Mouse (Mus musculus): ENCODE results near the gene Tex29. TPM values are rescaled to one million over a fixed set of nuclear protein-coding genes. Genes with fewer than 3 reads are reported as not detected.

Tex29 gene
- polyA plus RNA-seq (2016; fragmentation: Nextera tagmentation; extraction: Ambion mirVana), result not detected in 2 replicates

DNA sequence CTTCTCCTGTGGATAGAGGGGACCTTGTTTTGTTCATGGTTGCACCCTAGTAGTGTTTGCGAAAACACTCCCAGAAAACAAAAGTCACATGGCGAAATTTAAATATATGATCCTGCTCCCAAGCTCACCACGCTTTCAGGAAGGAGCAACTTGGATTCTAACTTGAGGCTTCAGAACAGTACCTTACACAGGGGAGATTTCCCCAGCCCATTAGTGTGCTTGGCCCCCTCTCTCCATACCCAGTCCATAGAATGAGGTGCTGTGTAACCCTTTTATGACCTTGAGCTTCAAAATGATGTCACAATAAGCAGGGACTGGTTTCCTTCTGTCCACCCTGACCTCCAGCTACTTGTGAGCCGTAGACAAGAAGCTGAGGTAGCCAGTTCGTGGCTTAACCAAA is at the start of gene Tex29:
TSS of gene Tex29 (plus strand) at position 301 of the 400 bp plus-strand sequence.
- Histone ChIP-seq H3K27me3 (ENCODE audit: poor library complexity, severe bottlenecking) (no peaks in the 10 kb centered on the region), H3K4me3 (no peak within 1 kb of the TSS), H3K27ac (no peak within 1 kb of the TSS), H3K9me3 (no peaks in the 10 kb centered on the region), H3K36me3 (replicated peaks) (peaks cover 14% of the 10 kb centered on the region), H3K4me1 (peaks cover 9% of the 10 kb centered on the region)
- no peak for DNase-seq (ENCODE audit: extremely low spot score, low spot score)
- 88% methylated on average over 5 of the region's 5 CpGs for WGBS

DNA sequence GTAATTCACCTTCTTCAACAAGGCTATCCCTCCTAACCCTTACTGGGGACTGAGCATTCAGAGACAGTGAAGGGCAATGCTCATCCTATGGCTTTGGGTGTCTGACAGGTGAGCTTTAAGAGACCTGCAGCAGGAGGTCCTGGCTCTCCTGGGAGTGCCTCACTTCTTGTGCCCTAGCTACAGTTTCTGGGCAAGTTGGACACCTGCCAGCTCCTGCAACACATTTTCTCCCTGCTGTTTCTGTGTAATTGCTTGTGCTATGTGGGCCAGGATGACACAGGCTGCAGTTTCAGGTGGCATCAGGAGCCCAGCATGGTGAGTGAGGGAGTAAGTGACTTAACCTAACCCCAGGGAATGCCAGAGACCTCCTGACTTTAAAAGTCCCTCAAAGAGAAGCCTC is 45.3 kb upstream of the Tex29 start:
- peaks cover 81% of the 10 kb centered on the region for H3K36me3 ChIP-seq (replicated peaks)
- no peaks in the 10 kb centered on the region for H3K4me1 ChIP-seq
- H3K9me3 ChIP-seq, result no peaks in the 10 kb centered on the region
- DNase-seq (ENCODE audit: extremely low spot score, low spot score), result no peak
- H3K4me3 ChIP-seq, result no peak overlapping the region
- H3K27ac ChIP-seq, result no peak overlapping the region
- H3K27me3 ChIP-seq (ENCODE audit: poor library complexity, severe bottlenecking), result no peaks in the 10 kb centered on the region

DNA sequence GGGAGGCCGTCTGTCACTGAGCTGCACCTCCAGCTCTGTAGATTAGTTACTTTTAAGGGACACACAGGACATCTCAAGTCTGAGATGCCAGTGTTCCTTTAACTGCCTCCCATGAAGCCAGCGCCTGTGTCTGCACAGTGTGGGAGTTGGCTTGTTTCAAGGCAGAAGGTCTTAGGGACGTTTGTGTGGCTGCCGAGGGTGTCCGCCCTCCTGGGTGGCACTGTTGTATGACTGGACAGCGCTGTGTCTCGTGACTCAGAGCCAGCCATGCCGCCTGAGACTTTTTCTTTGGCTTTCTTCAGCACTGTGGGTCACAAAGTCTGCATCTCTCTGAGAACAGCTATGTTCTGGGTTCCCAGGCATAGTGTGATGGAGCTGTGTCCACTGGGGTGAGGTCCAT is 43.1 kb upstream of the Tex29 start:
- no peaks in the 10 kb centered on the region for H3K4me1 ChIP-seq
- H3K36me3 ChIP-seq (replicated peaks), result peaks cover 78% of the 10 kb centered on the region
- 89% methylated on average over 8 of the region's 8 CpGs for WGBS
- no peak for DNase-seq (ENCODE audit: extremely low spot score, low spot score)
- no peaks in the 10 kb centered on the region for H3K27me3 ChIP-seq (ENCODE audit: poor library complexity, severe bottlenecking)
- no peak overlapping the region for H3K27ac ChIP-seq
- H3K4me3 ChIP-seq, result no peak overlapping the region
- H3K9me3 ChIP-seq, result no peaks in the 10 kb centered on the region

DNA sequence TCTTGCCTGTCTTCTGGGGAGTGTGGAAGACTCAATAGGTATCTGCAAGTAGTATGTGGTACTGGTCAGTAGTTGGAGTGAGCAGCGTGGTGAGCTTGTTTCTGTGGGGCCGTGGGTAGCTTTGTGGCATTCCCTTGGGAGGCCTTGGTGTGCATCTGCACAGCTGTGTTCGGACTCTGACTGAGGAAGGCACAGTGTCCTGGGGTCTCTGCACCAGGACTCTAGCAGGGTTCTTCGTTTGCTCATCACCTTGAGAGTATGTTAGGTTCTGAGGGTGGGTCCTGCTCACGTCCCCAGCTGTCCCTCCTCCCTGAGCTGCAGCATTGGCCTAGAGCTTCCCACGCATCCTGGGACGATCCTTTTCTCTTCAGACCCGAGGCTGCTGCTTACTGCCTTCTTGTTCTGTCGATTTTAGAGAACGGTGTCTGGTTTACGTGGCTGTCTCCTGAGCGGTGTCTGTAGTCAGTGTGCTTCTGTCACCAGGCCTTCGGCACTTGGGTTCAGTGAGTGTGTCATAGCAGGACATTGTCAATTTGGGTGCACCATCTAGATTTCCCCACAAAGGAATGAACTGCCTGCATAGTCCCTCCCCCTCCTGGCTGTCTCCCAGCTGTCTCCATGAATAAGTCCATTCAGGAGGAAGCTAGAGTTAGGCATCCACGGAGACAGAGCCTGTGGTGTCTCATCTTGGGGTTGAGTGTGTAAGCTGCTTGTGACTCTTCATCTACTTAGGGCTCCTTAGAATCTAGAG is 42.4 kb upstream of the Tex29 start:
- WGBS, result 86% methylated on average over 14 of the region's 14 CpGs

DNA sequence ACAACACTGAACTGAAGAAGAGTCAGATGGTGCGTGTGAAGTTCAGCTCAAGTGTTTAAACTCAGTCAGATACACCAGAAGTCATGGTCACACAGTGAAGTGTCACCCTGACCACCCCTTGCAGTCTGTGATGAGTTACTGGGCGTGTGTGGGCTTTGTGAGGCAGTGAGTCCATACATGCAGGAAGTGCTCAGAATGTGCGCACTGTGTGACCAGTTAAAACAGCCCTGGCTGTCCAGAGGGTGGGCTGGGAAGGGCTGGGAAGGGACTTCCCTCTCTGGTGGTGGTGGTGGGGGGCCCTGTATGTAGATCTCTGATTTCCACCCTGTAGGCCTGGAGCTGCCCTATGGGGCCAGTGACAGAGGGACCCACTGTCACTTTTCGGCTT is 41.8 kb upstream of the Tex29 start:
- peaks cover 78% of the 10 kb centered on the region for H3K36me3 ChIP-seq (replicated peaks)
- no peak overlapping the region for H3K27ac ChIP-seq
- H3K9me3 ChIP-seq, result no peaks in the 10 kb centered on the region
- WGBS, result 94% methylated on average over 4 of the region's 4 CpGs
- no peak overlapping the region for H3K4me3 ChIP-seq
- no peak for DNase-seq (ENCODE audit: extremely low spot score, low spot score)
- H3K27me3 ChIP-seq (ENCODE audit: poor library complexity, severe bottlenecking), result no peaks in the 10 kb centered on the region
- H3K4me1 ChIP-seq, result no peaks in the 10 kb centered on the region

More for the DNA sequence above, 42.4 kb upstream of the Tex29 start:
- Histone ChIP-seq H3K27me3 (ENCODE audit: poor library complexity, severe bottlenecking) (no peaks in the 10 kb centered on the region), H3K4me3 (no peak overlapping the region), H3K36me3 (replicated peaks) (peaks cover 78% of the 10 kb centered on the region), H3K4me1 (no peaks in the 10 kb centered on the region), H3K9me3 (no peaks in the 10 kb centered on the region), H3K27ac (no peak overlapping the region)
- DNase-seq (ENCODE audit: extremely low spot score, low spot score), result no peak

DNA sequence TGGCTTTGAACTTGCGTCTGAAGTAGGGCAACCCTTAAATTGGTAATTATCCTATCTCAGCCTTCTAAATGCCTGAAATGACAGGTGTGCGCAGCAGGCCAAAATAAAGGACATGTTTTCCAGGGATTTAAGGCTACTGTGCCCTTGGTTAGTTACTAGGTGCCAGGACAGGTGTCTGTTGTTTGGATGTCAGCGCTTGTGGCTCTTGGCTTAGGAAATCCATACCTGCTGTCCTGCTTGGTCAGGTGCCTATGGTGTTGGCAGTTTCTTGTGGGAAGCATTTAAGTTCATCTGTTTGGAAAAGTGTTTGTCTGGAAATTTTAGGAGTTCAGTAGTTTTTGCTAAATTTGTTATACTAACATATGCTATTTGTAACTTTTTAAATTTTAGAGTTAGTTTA is 41.2 kb upstream of the Tex29 start:
- H3K27ac ChIP-seq, result no peak overlapping the region
- WGBS, result 89% methylated on average over 3 of the region's 3 CpGs
- no peaks in the 10 kb centered on the region for H3K27me3 ChIP-seq (ENCODE audit: poor library complexity, severe bottlenecking)
- no peak for DNase-seq (ENCODE audit: extremely low spot score, low spot score)
- H3K4me1 ChIP-seq, result no peaks in the 10 kb centered on the region
- H3K4me3 ChIP-seq, result no peak overlapping the region
- no peaks in the 10 kb centered on the region for H3K9me3 ChIP-seq
- peaks cover 84% of the 10 kb centered on the region for H3K36me3 ChIP-seq (replicated peaks)

DNA sequence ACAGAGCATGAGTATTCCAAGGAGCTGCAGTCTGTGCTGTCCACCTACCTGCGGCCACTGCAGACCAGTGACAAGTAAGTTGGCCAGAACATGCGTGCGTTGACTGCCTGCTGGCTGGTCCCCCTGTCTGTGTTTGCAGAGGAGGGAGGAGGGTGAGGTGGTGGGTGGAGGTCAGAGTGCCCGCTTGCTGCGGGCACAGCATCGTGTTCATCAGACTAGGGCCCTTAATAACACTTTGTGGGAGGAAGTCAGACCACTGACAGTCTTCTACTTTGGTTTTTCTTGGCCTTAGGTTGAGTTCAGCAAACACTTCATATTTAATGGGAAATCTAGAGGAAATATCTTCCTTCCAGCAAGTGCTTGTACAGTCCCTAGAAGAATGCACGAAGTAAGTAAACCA is 39.8 kb upstream of the Tex29 start:
- DNase-seq (ENCODE audit: extremely low spot score, low spot score), result no peak
- Histone ChIP-seq H3K27ac (no peak overlapping the region), H3K27me3 (ENCODE audit: poor library complexity, severe bottlenecking) (no peaks in the 10 kb centered on the region), H3K4me3 (no peak overlapping the region), H3K36me3 (replicated peaks) (peaks cover 91% of the 10 kb centered on the region), H3K4me1 (no peaks in the 10 kb centered on the region), H3K9me3 (no peaks in the 10 kb centered on the region)
- 96% methylated on average over 7 of the region's 7 CpGs for WGBS

DNA sequence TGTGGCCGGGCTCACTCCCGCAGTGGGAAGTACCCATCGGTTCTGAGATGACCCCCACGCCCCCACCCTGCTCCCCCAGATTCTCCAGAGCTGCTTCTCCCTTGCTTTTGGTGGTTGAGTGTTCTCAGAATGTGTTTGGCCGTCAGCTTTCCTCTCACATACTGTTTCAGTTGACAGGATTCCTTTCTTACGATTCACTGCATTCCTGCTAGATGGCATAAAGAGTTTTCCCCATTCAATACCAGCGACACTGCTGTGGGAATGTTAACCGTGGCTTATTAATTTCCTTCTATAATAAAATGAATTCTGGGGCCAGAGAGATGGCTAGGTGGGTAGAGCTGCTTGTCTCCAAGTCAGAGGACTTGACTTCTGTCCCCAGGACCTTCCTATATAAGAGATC is 38.7 kb upstream of the Tex29 start:
- WGBS, result 84% methylated on average over 8 of the region's 8 CpGs
- no peaks in the 10 kb centered on the region for H3K27me3 ChIP-seq (ENCODE audit: poor library complexity, severe bottlenecking)
- DNase-seq (ENCODE audit: extremely low spot score, low spot score), result no peak
- peaks cover 92% of the 10 kb centered on the region for H3K36me3 ChIP-seq (replicated peaks)
- H3K4me3 ChIP-seq, result no peak overlapping the region
- H3K9me3 ChIP-seq, result no peaks in the 10 kb centered on the region
- no peak overlapping the region for H3K27ac ChIP-seq
- H3K4me1 ChIP-seq, result no peaks in the 10 kb centered on the region

DNA sequence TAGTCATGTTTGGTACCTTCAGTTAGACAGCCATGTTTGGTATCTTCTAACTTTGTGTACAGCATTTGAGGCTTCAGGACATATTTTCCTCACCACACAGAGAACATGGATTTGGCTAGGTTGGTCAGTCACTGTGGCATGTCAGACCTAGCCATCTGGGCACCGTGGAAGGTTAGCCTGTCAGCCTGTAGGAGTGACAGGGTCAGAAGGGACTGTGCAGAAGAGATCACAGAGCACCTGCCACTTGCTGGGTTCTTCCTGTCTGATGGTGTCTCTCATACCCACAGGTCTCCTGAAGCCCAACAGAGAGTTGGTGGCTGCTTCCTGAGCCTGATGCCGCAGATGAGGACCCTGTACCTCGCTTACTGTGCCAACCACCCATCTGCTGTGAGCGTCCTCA is 35.4 kb upstream of the Tex29 start:
- 94% methylated on average over 4 of the region's 4 CpGs for WGBS
- Histone ChIP-seq H3K4me3 (no peak overlapping the region), H3K27ac (no peak overlapping the region), H3K27me3 (ENCODE audit: poor library complexity, severe bottlenecking) (no peaks in the 10 kb centered on the region), H3K4me1 (no peaks in the 10 kb centered on the region), H3K9me3 (no peaks in the 10 kb centered on the region), H3K36me3 (replicated peaks) (peaks cover 97% of the 10 kb centered on the region)
- no peak for DNase-seq (ENCODE audit: extremely low spot score, low spot score)

DNA sequence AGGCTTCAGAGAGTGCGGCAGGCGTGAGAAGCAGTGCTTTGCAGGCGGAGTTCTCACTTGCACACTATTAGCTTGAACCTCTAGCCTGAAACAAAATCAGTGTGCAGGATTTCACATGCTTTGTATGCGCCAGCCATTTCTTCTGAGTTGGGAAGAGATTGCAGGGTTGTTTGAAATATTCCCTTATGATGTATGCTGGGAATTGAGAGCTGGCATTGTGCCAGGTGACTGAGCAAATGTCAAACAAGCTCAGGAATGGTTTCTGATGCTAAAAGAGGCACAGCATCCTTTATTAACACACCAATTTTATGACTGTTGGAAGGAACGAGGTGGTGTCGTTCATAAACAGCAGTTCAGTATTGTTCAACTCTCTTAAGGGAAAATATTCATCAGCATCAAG is 34.0 kb upstream of the Tex29 start:
- DNase-seq (ENCODE audit: extremely low spot score, low spot score), result no peak
- Histone ChIP-seq H3K9me3 (no peaks in the 10 kb centered on the region), H3K4me1 (no peaks in the 10 kb centered on the region), H3K27me3 (ENCODE audit: poor library complexity, severe bottlenecking) (no peaks in the 10 kb centered on the region), H3K36me3 (replicated peaks) (peaks cover 100% of the 10 kb centered on the region), H3K4me3 (no peak overlapping the region), H3K27ac (no peak overlapping the region)
- WGBS, result 92% methylated on average over 6 of the region's 6 CpGs

DNA sequence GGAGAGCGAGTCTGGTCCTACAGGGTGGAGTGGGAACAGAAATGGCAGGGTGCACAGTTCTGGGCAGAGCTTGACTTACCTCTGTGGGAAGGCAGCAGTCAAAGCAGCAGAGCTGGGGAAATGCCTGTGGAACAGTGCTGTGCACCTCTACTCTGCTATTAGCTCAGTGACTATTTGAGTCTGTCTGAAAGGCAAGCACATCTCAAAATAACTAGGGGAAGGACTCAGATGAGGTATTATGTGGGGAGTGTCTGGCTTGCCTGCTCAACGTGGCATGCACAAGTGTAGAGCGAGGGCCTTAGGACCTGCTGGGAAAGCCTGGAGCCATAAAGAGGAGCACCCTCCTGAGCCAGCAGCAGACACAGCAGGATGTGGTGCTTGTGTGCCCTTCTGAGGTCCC is 32.9 kb upstream of the Tex29 start:
- no peak for DNase-seq (ENCODE audit: extremely low spot score, low spot score)
- Histone ChIP-seq H3K27ac (no peak overlapping the region), H3K4me1 (no peaks in the 10 kb centered on the region), H3K27me3 (ENCODE audit: poor library complexity, severe bottlenecking) (no peaks in the 10 kb centered on the region), H3K36me3 (replicated peaks) (peaks cover 99% of the 10 kb centered on the region), H3K4me3 (no peak overlapping the region), H3K9me3 (no peaks in the 10 kb centered on the region)
- 87% methylated on average over 3 of the region's 3 CpGs for WGBS

DNA sequence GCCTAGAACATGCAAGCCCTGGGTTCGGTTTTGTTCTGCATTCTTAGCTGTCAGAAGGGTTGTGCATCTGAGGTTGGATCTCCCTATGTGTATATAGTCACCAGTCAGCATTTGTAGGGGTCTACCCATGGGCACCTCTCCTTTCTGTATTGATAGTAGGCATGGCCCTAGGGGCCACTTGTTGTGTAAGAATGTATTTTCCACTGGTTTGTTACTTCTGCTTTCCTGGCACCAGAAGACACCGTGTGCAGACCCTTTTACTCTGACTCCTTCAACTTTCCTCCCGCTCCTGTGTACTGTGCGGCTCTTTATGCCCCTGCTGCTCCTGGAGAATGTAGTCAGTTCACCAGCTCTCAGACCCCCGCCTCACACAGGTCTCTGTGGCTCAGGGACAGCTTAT is 32.2 kb upstream of the Tex29 start:
- WGBS, result 93% methylated on average over 5 of the region's 5 CpGs
- H3K4me3 ChIP-seq, result no peak overlapping the region
- H3K27ac ChIP-seq, result no peak overlapping the region
- no peak for DNase-seq (ENCODE audit: extremely low spot score, low spot score)
- no peaks in the 10 kb centered on the region for H3K9me3 ChIP-seq
- H3K27me3 ChIP-seq (ENCODE audit: poor library complexity, severe bottlenecking), result no peaks in the 10 kb centered on the region
- no peaks in the 10 kb centered on the region for H3K4me1 ChIP-seq
- H3K36me3 ChIP-seq (replicated peaks), result peaks cover 99% of the 10 kb centered on the region

DNA sequence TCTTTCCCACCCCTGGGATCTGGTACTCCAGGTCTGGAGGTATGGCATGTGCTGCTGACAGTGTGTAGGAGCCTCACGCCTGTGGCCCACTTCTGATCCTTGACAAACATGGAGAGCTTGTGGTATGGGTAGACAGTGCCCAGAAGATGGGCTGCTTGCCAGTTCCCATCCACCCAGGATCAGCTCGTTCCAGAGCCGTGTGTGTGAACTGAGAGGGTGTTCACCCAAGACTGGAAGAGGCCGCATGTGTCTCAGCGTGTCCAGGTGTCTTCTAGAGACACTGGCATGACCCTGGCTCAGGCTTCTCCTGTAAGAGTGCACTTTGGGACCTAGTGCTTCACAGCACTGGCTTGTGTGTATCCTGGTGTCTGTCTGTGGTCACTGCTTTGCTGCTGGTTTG is 29.8 kb upstream of the Tex29 start:
- no peak overlapping the region for H3K4me3 ChIP-seq
- peaks cover 99% of the 10 kb centered on the region for H3K36me3 ChIP-seq (replicated peaks)
- no peaks in the 10 kb centered on the region for H3K9me3 ChIP-seq
- 94% methylated on average over 5 of the region's 5 CpGs for WGBS
- no peaks in the 10 kb centered on the region for H3K4me1 ChIP-seq
- H3K27me3 ChIP-seq (ENCODE audit: poor library complexity, severe bottlenecking), result no peaks in the 10 kb centered on the region
- no peak for DNase-seq (ENCODE audit: extremely low spot score, low spot score)
- no peak overlapping the region for H3K27ac ChIP-seq

DNA sequence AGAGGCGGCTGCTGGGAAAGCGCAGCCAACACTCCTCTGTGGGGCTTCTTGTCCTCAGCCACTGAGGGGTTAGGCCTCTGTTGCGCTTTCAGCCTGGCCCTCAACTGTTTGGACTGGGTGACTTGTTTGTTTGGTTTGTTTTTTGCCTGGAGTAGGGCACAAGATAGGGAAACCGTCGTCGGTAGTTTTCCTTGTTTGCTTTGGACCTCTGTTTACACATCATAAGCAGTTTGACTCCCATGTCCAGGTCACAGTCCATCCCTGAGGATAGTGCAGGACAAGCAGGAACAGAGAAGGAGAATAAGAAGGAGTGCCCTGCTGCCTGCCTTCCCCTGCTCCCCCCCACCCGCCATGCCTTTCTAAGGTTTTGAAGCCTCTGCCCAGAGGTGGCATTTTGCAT is 26.5 kb upstream of the Tex29 start:
- DNase-seq (ENCODE audit: extremely low spot score, low spot score), result no peak
- Histone ChIP-seq H3K4me3 (no peak overlapping the region), H3K27me3 (ENCODE audit: poor library complexity, severe bottlenecking) (no peaks in the 10 kb centered on the region), H3K9me3 (no peaks in the 10 kb centered on the region), H3K27ac (no peak overlapping the region), H3K4me1 (no peaks in the 10 kb centered on the region), H3K36me3 (replicated peaks) (peaks cover 99% of the 10 kb centered on the region)
- WGBS, result 90% methylated on average over 7 of the region's 7 CpGs
